Mouse (Mus musculus) C2C12 (cell line): Measurements from ENCODE around the gene Spata7. TPM values are rescaled to one million over a fixed set of nuclear protein-coding genes. Genes with fewer than 3 reads are reported as not detected.
"Not testable (repeated sequence)": the region's sequence is repeated elsewhere in the genome, so short reads cannot be mapped to it uniquely, and the experiment has no call there.

Source experiments
- H3K27me3 ChIP-seq: one replicate; pipeline ENCODE4 v1.6.1; 2011; ENCODE audit not compliant: control insufficient read depth, insufficient read depth, insufficient read length
- H3K36me3 ChIP-seq: one replicate; pipeline ENCODE4 v1.6.1; 2011; ENCODE audit not compliant: control insufficient read depth, insufficient read depth
- H3K4me3 ChIP-seq: one replicate; pipeline ENCODE4 v1.5.1; 2011; ENCODE audit warnings: mild to moderate bottlenecking, control low read depth; ENCODE audit not compliant: poor library complexity, insufficient read depth, severe bottlenecking
- H3K79me2 ChIP-seq: one replicate; pipeline ENCODE4 v1.6.1; 2011; ENCODE audit not compliant: control insufficient read depth, insufficient read depth
- H3K79me3 ChIP-seq: one replicate; pipeline ENCODE4 v1.6.1; 2011; ENCODE audit warnings: low read depth, control low read depth
- H3ac ChIP-seq: one replicate; pipeline ENCODE3; 2011; ENCODE audit warnings: low read depth; ENCODE audit not compliant: control insufficient read depth, insufficient read length
- CEBPB ChIP-seq: IDR thresholded peaks from one replicate; pipeline ENCODE4 v1.6.1; 2011; ENCODE audit warnings: low read depth, mild to moderate bottlenecking, control low read depth, moderate library complexity
- CTCF ChIP-seq: IDR thresholded peaks from one replicate; pipeline ENCODE4 v1.5.1; 2011; ENCODE audit not compliant: control insufficient read depth, insufficient read depth, insufficient read length
- FOSL1 ChIP-seq: IDR thresholded peaks from one replicate; pipeline ENCODE4 v1.8.0; 2011; ENCODE audit warnings: mild to moderate bottlenecking, low read length; ENCODE audit not compliant: poor library complexity, insufficient read depth, severe bottlenecking
- MAX ChIP-seq: IDR thresholded peaks from one replicate; pipeline ENCODE4 v1.6.1; 2011; ENCODE audit warnings: mild to moderate bottlenecking, control low read depth
- MYOD1 ChIP-seq: IDR thresholded peaks from one replicate; pipeline ENCODE4 v1.6.1; 2011; ENCODE audit warnings: low read depth; ENCODE audit not compliant: control insufficient read depth, insufficient read length
- MYOG ChIP-seq: IDR thresholded peaks from one replicate; pipeline ENCODE4 v1.6.1; 2011; ENCODE audit not compliant: control insufficient read depth, insufficient read length; ENCODE audit errors: extremely low read depth
- USF1 ChIP-seq: IDR thresholded peaks from one replicate; pipeline ENCODE4 v1.6.1; 2011; ENCODE audit warnings: low read depth, mild to moderate bottlenecking, control low read depth, moderate library complexity
- polyA plus RNA-seq: library from polyadenylated mRNA; unstranded; fragments of >200 nt; fragmentation: generic; extraction: Trizol; gene quantifications from one replicate; pipeline ENCODE4 v1.2.1, GENCODE M21; 2012; ENCODE audit warnings: missing spikeins

Spata7 gene
- polyA plus RNA-seq, 1 experiment, result 2.7 TPM

- H3K79me2 ChIP-seq, result no peaks in the 10 kb centered on the region
- no peak for TF ChIP-seq MYOG
- TF ChIP-seq FOSL1, result no peak
- no peak for TF ChIP-seq MYOD1
- no peak for TF ChIP-seq MAX
- no peak overlapping the region for H3K4me3 ChIP-seq
- H3K79me3 ChIP-seq, result no peaks in the 10 kb centered on the region
- no peaks in the 10 kb centered on the region for H3K27me3 ChIP-seq
- no peaks in the 10 kb centered on the region for H3K36me3 ChIP-seq
- H3ac ChIP-seq, result no peak overlapping the region
These were observed 22.7 kb upstream of the Spata7 start for GRCm38 (mm10) chr12:98605264-98605663.

GRCm38 (mm10) chr12:98606595-98607290 lies 21.2 kb upstream of the Spata7 start:
- Histone ChIP-seq H3K79me2 (no peaks in the 10 kb centered on the region), H3K4me3 (no peak overlapping the region), H3K79me3 (no peaks in the 10 kb centered on the region), H3ac (no peak overlapping the region), H3K36me3 (no peaks in the 10 kb centered on the region), H3K27me3 (no peaks in the 10 kb centered on the region)
- TF ChIP-seq MYOG (no peak), MYOD1 (no peak), FOSL1 (no peak), CTCF (no peak), CEBPB (no peak), USF1 (no peak), MAX (no peak)

- H3K4me3 ChIP-seq, result no peak overlapping the region
- no peaks in the 10 kb centered on the region for H3K79me3 ChIP-seq
- H3ac ChIP-seq, result no peak overlapping the region
- H3K36me3 ChIP-seq, result no peaks in the 10 kb centered on the region
- TF ChIP-seq CEBPB (no peak), USF1 (no peak)
- H3K27me3 ChIP-seq, result no peaks in the 10 kb centered on the region
- H3K79me2 ChIP-seq, result no peaks in the 10 kb centered on the region
These were observed 17.6 kb upstream of the Spata7 start for GRCm38 (mm10) chr12:98610341-98610740.

- no peak overlapping the region for H3ac ChIP-seq
- H3K4me3 ChIP-seq, result no peak overlapping the region
These were observed 12.9 kb upstream of the Spata7 start for GRCm38 (mm10) chr12:98614910-98615508.

GRCm38 (mm10) chr12:98615746-98616145 lies 12.2 kb upstream of the Spata7 start:
- no peaks in the 10 kb centered on the region for H3K79me2 ChIP-seq
- H3ac ChIP-seq, result no peak overlapping the region
- H3K79me3 ChIP-seq, result no peaks in the 10 kb centered on the region
- TF ChIP-seq MYOD1 (no peak), FOSL1 (no peak), MAX (no peak), USF1 (no peak), MYOG (no peak)
- H3K36me3 ChIP-seq, result no peaks in the 10 kb centered on the region
- no peaks in the 10 kb centered on the region for H3K27me3 ChIP-seq
- no peak overlapping the region for H3K4me3 ChIP-seq

More at GRCm38 (mm10) chr12:98614910-98615508, 12.9 kb upstream of the Spata7 start:
- H3K79me3 ChIP-seq, result no peaks in the 10 kb centered on the region
- no peaks in the 10 kb centered on the region for H3K79me2 ChIP-seq
- no peaks in the 10 kb centered on the region for H3K27me3 ChIP-seq
- TF ChIP-seq FOSL1 (no peak), MYOG (no peak), CTCF (no peak), USF1 (no peak), CEBPB (no peak), MAX (no peak), MYOD1 (no peak)
- no peaks in the 10 kb centered on the region for H3K36me3 ChIP-seq

- H3K79me3 ChIP-seq, result no peaks in the 10 kb centered on the region
- no peaks in the 10 kb centered on the region for H3K36me3 ChIP-seq
- TF ChIP-seq CEBPB, result no peak
- TF ChIP-seq FOSL1, result no peak
- TF ChIP-seq MYOD1, result no peak
- no peak for TF ChIP-seq USF1
- no peak for TF ChIP-seq CTCF
- TF ChIP-seq MYOG, result no peak
- TF ChIP-seq MAX, result no peak
These were observed 8.5 kb upstream of the Spata7 start for GRCm38 (mm10) chr12:98619496-98619895.

GRCm38 (mm10) chr12:98620922-98621321 lies 7.0 kb upstream of the Spata7 start:
- not testable (repeated sequence) for H3K36me3 ChIP-seq, H3ac ChIP-seq, H3K27me3 ChIP-seq, H3K79me2 ChIP-seq, H3K4me3 ChIP-seq, H3K79me3 ChIP-seq

More at GRCm38 (mm10) chr12:98619496-98619895, 8.5 kb upstream of the Spata7 start:
- Histone ChIP-seq H3K27me3 (no peaks in the 10 kb centered on the region), H3K4me3 (no peak overlapping the region), H3ac (no peak overlapping the region), H3K79me2 (no peaks in the 10 kb centered on the region)

- H3K27me3 ChIP-seq, H3ac ChIP-seq, H3K79me3 ChIP-seq, H3K79me2 ChIP-seq, H3K36me3 ChIP-seq, H3K4me3 ChIP-seq: not testable (repeated sequence)
These were observed 4.7 kb upstream of the Spata7 start for GRCm38 (mm10) chr12:98623266-98623665.
